In genomic region chr3:88510421-88511289, GRCm38 (mm10) we compare ENCODE assay signal across 1 mouse cellular context.
TF ChIP-seq lines count a peak whose summit lies in the region.

No protein-coding gene starts in this region.

TF ChIP-seq in MEL, 35 proteins besides CTCF, POLR2A, EP300 and RAD21 (continued from another document):
- no peak for TF ChIP-seq MAFK (IDR thresholded peaks at IDR 0.05; ENCODE audit: borderline replicate concordance, low read depth, low read length)
- TF ChIP-seq TCF12 (IDR thresholded peaks at IDR 0.05; ENCODE audit: low read depth, low read length) = no peak
- TF ChIP-seq JUND (IDR thresholded peaks at IDR 0.05; ENCODE audit: low read depth, low read length) = no peak
- TF ChIP-seq UBTF (IDR thresholded peaks at IDR 0.05; ENCODE audit: borderline replicate concordance, insufficient read depth, low read depth, low read length) = no peak
- TF ChIP-seq E2F4 (IDR thresholded peaks at IDR 0.05; ENCODE audit: borderline replicate concordance, low read depth, low read length) = no peak
- no peak for TF ChIP-seq POLR2AphosphoS2 (IDR thresholded peaks at IDR 0.05; ENCODE audit: low read length)
- TF ChIP-seq ELF1 (IDR thresholded peaks at IDR 0.05; ENCODE audit: low read depth, low read length) = no peak
- TF ChIP-seq MAX (IDR thresholded peaks at IDR 0.05; ENCODE audit: low read length) = peak; percentile 77
- no peak; the same call in 1 of the 2 replicates for TF ChIP-seq TAL1 (IDR thresholded peaks at IDR 0.05; ENCODE audit: low read length)
- TF ChIP-seq NELFE (IDR thresholded peaks at IDR 0.05; ENCODE audit: low read depth, low read length) = no peak
- no peak for TF ChIP-seq HCFC1 (IDR thresholded peaks at IDR 0.05; ENCODE audit: low read depth, low read length)
- no peak for TF ChIP-seq ZC3H11A (IDR thresholded peaks at IDR 0.05; ENCODE audit: low read depth, low read length)
- no peak for TF ChIP-seq ZKSCAN1 (IDR thresholded peaks at IDR 0.05; ENCODE audit: low read depth, low read length)
- TF ChIP-seq MYB (IDR thresholded peaks at IDR 0.05; ENCODE audit: low read depth, low read length) = no peak
- TF ChIP-seq MXI1 (IDR thresholded peaks at IDR 0.05; ENCODE audit: low read depth, low read length) = peak; percentile 81
- no peak for TF ChIP-seq KAT2A (conservative IDR thresholded peaks at IDR 0.05; ENCODE audit: low read depth, low read length)
- peak; percentile 10; the same call in 1 of the 2 replicates for TF ChIP-seq TBP (IDR thresholded peaks at IDR 0.05; ENCODE audit: low read depth, low read length)
- TF ChIP-seq USF1 (IDR thresholded peaks at IDR 0.05; ENCODE audit: low read depth, low read length) = no peak
- no peak for TF ChIP-seq CHD1 (IDR thresholded peaks at IDR 0.05; ENCODE audit: low read depth, low read length)
- 0 out of 2 replicates have a peak, but pooled peaks have one; percentile 50 for TF ChIP-seq BHLHE40 (IDR thresholded peaks at IDR 0.05; ENCODE audit: borderline replicate concordance, low read depth, low read length)
- TF ChIP-seq GATA1 (IDR thresholded peaks at IDR 0.05; ENCODE audit: low read depth, low read length) = no peak
- TF ChIP-seq RCOR1 (IDR thresholded peaks at IDR 0.05; ENCODE audit: low read depth, low read length) = peak; percentile 15; the same call in 1 of the 2 replicates
- no peak for TF ChIP-seq POLR2AphosphoS5 (IDR thresholded peaks at IDR 0.05; ENCODE audit: borderline replicate concordance, low read depth, low read length)
